Mouse (Mus musculus): ENCODE results near the gene Slc43a2. TPM values are rescaled to one million over a fixed set of nuclear protein-coding genes. Genes with fewer than 3 reads are reported as not detected.

Slc43a2 gene
- total and polyA plus RNA-seq, 3 experiments, result 4.9 to 8.4 TPM; not detected in 1

GRCm38 (mm10) chr11:75540710-75541581 lies 9.5 kb downstream of the Slc43a2 start (continued):
- TF ChIP-seq KAT2A (conservative IDR thresholded peaks at IDR 0.05; ENCODE audit: low read depth, low read length), result no peak

- Histone ChIP-seq H3K27me3 (ENCODE audit: control insufficient read depth in 1 of 2, insufficient read depth in 2 of 2, low read length in 2 of 2) (no peaks in the 10 kb centered on the region), H3K36me3 (ENCODE audit: control insufficient read depth in 1 of 2, insufficient read depth in 2 of 2, low read length in 2 of 2) (peaks cover 0 to 15% of the 10 kb centered on the region in 2 experiments; a peak in 2 of 4 replicates), H3K4me3 (ENCODE audit: control insufficient read depth in 1 of 2, insufficient read depth in 1 of 2, low read depth in 2 of 2, low read length in 2 of 2) (no peak overlapping the region), H3K9me3 (replicated peaks; ENCODE audit: insufficient read depth, low read length) (no peaks in the 10 kb centered on the region), H3K79me2 (ENCODE audit: control insufficient read depth, insufficient read depth, low read length, poor library complexity) (no peaks in the 10 kb centered on the region), H3K27ac (ENCODE audit: control insufficient read depth, low read depth, low read length) (no peak overlapping the region), H3K9ac (ENCODE audit: control insufficient read depth, low read depth, low read length, poor library complexity, severe bottlenecking) (no peak overlapping the region), H3K4me1 (ENCODE audit: control insufficient read depth in 1 of 2, insufficient read depth in 2 of 2, low read length in 2 of 2) (peaks cover 4 to 25% of the 10 kb centered on the region in 2 experiments)
- TF ChIP-seq GABPA (IDR thresholded peaks at IDR 0.05; ENCODE audit: low read depth, low read length), result no peak
- no peak for TF ChIP-seq USF2 (IDR thresholded peaks at IDR 0.05; ENCODE audit: borderline replicate concordance in 1 of 2, insufficient read depth in 1 of 2, low read depth in 1 of 2, low read length in 2 of 2)
- TF ChIP-seq RAD21 (IDR thresholded peaks at IDR 0.05; ENCODE audit: low read depth, low read length), result no peak
- TF ChIP-seq ZMIZ1 (IDR thresholded peaks at IDR 0.05; ENCODE audit: low read depth, low read length), result no peak
- no peak for TF ChIP-seq JUND (IDR thresholded peaks at IDR 0.05; ENCODE audit: low read depth, low read length)
- TF ChIP-seq TAL1 (IDR thresholded peaks at IDR 0.05; ENCODE audit: low read length), result no peak
- TF ChIP-seq NELFE (IDR thresholded peaks at IDR 0.05; ENCODE audit: low read depth, low read length), result no peak
- TF ChIP-seq E2F4 (IDR thresholded peaks at IDR 0.05; ENCODE audit: borderline replicate concordance, low read depth, low read length), result no peak
- TF ChIP-seq USF1 (IDR thresholded peaks at IDR 0.05; ENCODE audit: low read depth, low read length), result no peak
- TF ChIP-seq ZNF384 (IDR thresholded peaks at IDR 0.05; ENCODE audit: low read depth, low read length), result no peak
- TF ChIP-seq EP300 (IDR thresholded peaks at IDR 0.05; ENCODE audit: low read depth in 1 of 2, low read length in 2 of 2), result no peak
- no peak for TF ChIP-seq ZC3H11A (IDR thresholded peaks at IDR 0.05; ENCODE audit: low read depth, low read length)
- no peak for TF ChIP-seq UBTF (IDR thresholded peaks at IDR 0.05; ENCODE audit: borderline replicate concordance, insufficient read depth, low read depth, low read length)
- no peak for TF ChIP-seq MAFK (IDR thresholded peaks at IDR 0.05; ENCODE audit: borderline replicate concordance, low read depth, low read length)
- TF ChIP-seq MYB (IDR thresholded peaks at IDR 0.05; ENCODE audit: low read depth, low read length), result no peak
- no peak for TF ChIP-seq TCF12 (IDR thresholded peaks at IDR 0.05; ENCODE audit: low read depth, low read length)
- no peak for TF ChIP-seq SMC3 (IDR thresholded peaks at IDR 0.05; ENCODE audit: low read depth, low read length)
- TF ChIP-seq CTCF (IDR thresholded peaks at IDR 0.05 in 2 of 3, conservative IDR thresholded peaks at IDR 0.05 in 1 of 3; ENCODE audit: control insufficient read depth in 1 of 3, insufficient read depth in 1 of 3, low read depth in 2 of 3, low read length in 3 of 3, poor library complexity in 1 of 3, severe bottlenecking in 1 of 3), result no peak
- no peak for TF ChIP-seq RCOR1 (IDR thresholded peaks at IDR 0.05; ENCODE audit: low read depth, low read length)
- no peak for TF ChIP-seq MAX (IDR thresholded peaks at IDR 0.05; ENCODE audit: low read length)
- no peak for DNase-seq (ENCODE audit: low read depth, low spot score)
These were observed 13.2 kb downstream of the Slc43a2 start for GRCm38 (mm10) chr11:75544713-75545112.

Data from MEL (cell line).